Mouse (Mus musculus) heart, adult 2 months (tissue): ENCODE measurements around the gene Map7d3.

Source experiments
- CTCF ChIP-seq: fragments of 200-600 bp; IDR thresholded peaks from 2 replicates; pipeline ENCODE4 v1.8.1; 2022; ENCODE audit warnings: antibody characterized with exemption, mild to moderate bottlenecking, moderate library complexity
- POLR2A ChIP-seq: fragments of 200-500 bp; IDR thresholded peaks from 2 replicates; pipeline ENCODE4 v1.6.1; 2011; ENCODE audit warnings: mild to moderate bottlenecking, low read depth, low read length, control low read depth; ENCODE audit not compliant: insufficient read depth

DNA sequence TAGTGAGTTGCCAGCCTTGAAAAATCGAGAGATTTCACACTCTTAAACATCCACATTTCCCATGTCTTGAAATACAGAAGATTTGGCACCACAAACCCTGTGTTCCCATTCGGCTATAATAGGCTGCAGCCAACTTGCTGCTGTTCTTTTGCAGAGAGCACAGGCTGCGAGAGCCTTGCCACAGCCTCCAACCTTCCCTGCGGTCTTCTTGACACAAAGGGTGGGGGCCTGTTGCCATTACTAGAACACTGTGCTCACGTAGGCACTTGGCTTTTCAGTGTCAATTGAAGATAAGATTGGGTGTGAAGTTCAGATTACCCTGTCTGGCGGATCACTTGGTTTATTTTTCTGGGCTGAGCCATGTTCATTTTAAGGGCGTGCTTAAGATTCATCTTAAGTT is 65.8 kb downstream of the Map7d3 start:
- TF ChIP-seq POLR2A (no peak), CTCF (no peak)
